Mouse (Mus musculus) bone marrow, adult 2 months (tissue): ENCODE results near the gene Otop2.

Source experiments
- CTCF ChIP-seq: fragments of 200-500 bp; IDR thresholded peaks from 2 replicates; pipeline ENCODE4 v1.5.1; 2011; ENCODE audit warnings: low read length, control low read depth; ENCODE audit not compliant: control insufficient read depth, insufficient read depth
- POLR2A ChIP-seq: fragments of 200-500 bp; IDR thresholded peaks from 2 replicates; pipeline ENCODE4 v1.6.1; 2011; ENCODE audit warnings: low read depth, mild to moderate bottlenecking, control low read depth, low read length, borderline replicate concordance; ENCODE audit not compliant: control insufficient read depth

DNA sequence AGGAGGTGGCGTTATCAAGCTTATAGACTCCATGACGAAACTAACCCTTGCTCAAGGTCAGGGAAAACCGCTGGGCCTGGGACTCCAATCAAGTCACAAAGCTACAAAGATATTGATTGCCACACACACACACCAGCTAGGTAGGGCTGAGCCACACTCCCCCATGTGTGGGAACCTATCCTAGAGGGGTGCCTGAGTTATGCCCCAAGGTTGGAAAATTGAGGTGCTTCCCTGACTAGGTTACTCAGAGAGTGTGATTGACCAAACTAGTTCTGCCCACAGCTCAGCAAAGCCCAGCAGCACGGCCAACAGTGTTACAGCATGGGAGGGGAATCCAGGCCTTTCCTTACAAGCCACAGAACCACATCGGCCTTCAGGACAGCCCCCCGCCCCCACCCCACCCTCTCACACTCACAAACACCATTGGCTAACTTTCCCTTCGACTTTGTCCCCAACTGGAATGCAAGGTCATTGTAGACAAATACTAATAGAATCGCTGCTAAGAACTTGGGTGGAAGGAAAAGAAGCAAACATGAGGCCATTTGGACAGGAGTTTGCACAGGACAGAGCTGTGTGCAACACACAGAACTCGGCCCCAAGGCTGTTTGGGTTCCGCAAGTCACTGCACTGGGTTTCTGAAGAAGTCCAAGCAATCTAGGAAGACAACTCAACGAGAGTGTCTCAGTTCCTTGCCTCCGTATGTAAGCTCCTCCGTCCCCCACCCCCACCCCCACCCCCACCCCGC is 14.2 kb upstream of the Otop2 start:
- no peak for TF ChIP-seq POLR2A
- TF ChIP-seq CTCF = no peak
